Mouse (Mus musculus) embryo, embryonic 9.5 days (tissue): ENCODE results near the gene Dxo.
A peak's percentile ranks its signal among the peaks of the same experiment; 100 is the strongest.
"Not testable (repeated sequence)": the region's sequence is repeated elsewhere in the genome, so short reads cannot be mapped to it uniquely, and the experiment has no call there.

Experiments
- DNase-seq: peaks from one replicate; pipeline ENCODE4 v3.0.0-alpha.2; 2017; ENCODE audit errors: extremely low spot score

The Dxo gene

DNA sequence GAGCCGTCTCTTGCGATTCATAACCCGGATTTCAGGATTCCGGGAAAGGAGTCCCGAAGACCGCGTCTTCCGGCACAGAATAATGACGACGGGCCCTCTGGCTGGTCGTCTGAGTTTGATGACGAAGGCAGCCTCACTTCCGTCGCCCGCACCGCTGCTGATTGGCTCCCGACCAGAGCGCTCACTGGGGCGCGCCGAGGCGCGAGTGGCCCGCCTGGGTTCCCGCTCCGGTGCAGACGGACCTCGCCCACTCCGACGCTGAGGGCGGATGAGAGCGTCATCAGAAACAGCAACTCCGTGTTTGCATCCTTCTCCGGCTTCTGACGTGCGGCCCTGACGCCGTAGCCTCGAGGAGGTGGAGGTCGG is at the start of gene Dxo, which contains the start of gene Stk19:
TSS of gene Dxo (plus strand) at position 164 of the 366 bp plus-strand sequence.
TSS of gene Stk19 (minus strand) at position 90 of the 366 bp plus-strand sequence.
- peak; percentile 98 for DNase-seq

DNA sequence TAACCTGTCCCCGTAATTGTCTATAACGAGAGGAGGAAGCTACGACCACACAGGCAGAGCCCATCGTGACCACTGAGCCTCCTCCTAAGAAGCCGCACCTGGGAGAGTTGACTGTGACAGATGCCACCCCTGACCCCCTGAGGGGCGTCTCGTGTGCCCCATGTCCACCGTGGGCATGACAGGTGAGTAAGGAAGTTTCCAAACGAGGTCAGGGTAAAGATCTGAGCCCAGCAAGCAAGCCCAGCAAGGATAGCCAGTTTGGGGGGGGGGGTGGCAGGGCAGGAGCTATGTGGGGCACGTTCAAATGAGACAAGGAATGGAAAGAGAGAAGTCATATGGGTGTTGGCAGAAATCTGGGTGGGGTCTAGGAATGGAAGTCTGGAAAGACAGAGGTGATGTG is 41.8 kb upstream of the Dxo start:
- no peak for DNase-seq

DNA sequence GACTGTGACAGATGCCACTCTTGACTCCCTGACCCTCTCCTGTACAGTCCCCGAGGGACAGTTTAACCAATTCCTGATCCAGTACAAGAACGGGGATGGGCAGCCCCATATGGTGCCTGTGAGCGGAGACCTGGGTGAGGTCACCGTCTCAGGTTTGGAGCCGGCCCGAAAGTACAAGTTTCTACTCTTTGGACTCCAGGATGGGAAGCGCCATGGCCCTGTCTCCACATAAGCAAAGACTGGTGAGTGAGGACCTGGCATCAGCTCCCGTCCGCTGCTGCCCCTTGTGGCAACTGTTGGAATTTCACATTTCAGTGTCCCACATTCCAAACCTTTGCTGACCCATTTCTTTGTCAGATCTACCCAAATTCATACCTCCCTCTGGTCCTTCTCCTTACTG is 41.2 kb upstream of the Dxo start:
- peak; percentile 15 for DNase-seq

DNA sequence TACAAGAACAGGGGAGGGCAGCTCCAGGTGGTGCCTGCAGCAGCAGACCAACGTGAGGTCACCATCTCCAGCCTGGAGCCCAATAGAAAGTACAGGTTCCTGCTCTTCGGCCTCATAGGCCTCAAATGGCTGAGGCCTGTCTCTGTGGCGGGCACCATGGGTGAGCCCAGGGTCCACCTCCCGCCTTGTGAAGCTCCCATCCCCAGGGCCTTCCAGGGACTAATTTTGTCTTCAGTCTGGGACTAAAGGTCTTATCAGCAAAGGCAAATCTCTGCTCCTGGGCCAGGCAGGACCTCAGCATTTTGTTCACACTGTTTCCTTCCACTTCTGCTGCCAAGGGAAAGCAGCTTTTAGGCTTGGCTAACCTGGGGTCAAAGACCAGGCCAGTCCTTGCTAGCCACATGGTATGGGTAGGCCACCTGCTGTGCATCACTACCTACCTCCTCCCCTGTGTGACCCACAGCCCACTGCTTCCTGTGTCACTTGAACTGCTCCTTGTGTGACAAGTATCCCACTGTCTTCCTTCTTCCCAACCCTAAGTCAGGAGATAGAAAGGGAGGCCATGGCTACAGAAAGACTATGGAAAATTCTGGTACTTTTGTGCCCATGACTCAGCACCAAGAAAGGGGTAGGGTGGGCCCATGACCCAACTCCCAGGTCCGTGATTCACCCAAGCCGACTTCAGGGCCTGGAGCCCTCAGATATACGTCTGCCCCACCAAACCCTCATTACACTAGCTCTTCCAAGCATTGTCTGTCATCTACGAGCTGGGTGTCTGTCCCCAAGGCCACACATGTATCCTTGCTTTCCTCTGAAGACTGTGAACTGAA is 40.3 kb upstream of the Dxo start:
- no peak for DNase-seq

DNA sequence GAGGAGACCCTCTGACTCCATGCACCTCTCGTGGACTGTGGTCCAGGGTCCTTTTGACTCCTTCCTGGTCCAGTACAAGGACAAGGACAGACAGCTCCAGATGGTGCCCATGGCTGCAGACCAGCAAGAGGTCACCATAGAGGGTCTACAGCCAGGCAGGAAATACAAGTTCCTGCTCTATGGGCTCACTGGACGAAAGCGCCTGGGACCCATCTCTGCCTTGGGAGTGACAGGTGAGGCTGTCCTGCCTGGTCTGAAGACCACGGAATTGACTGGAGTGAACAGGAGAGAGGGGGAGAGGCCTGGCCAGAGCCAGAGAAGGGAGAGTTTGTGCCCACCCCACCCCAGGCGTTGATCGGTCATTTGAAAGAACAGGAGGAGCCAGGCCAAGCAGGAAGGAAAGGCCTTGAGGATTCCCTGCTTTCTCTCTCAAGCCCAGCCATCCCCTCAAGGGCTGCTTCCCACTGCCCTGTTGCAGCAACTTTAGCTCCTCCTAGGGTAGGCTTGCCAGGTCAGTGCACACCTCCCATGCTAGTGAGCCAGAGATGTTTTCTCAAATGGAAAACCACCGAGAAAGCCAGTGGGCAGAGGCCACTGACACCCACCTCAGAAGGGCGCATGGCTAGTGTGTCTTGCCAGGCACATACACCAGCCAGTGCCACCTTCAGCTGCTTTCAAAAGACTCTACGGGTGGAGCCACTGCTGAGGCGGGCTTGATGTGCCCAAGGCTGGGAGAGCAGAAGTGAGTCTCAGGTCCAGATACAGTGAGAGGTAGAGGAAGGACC is 39.4 kb upstream of the Dxo start:
- not testable (repeated sequence) for DNase-seq

DNA sequence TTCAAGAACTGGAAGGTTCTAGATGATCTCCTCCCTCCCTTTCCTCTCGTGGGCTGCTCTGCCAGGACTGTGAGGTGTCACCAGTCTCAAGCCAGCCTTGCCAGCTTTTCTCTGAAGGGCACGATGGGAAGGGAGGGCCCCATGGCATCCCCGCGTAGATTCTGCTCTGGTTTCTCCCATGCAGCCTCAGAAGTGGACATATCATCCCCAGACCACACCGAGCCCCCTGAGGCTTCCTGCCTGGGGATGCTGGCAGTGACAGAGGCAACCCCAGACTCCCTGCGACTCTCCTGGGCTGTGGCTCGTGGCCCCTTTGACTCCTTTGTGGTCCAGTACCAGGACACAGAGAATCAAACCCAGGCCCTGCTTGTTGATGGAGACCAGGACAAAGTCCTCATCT is 38.7 kb upstream of the Dxo start:
- not testable (repeated sequence) for DNase-seq

DNA sequence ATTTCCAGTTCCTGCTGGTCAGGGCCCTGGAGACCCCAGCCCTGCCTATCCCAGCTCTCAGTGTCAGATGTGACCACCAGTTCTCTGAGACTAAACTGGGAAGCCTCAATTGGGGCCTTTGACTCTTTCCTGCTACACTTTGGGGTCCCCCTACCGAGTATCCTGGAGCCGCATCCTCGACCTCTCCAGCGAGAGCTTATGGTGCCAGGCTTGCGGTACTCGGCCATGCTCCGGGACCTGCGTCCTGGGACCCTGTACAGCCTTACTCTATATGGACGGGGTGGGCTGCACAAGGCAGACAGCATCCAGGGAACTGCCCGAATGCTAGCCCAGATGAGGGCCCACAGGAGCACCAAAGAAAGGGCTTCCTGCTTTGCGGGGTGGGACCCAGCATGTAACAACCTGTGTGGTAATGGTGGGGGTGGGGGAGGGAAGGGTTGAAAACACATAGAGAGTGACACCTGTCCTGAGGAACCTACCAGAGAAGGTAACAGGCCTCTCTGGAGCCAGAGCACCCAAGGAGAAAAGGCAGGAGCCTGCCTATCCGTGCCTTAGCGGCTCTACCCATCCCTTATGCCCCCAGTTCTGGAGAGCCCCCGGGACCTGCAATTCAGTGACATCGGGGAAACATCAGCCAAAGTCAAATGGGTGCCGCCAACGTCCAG is 37.8 kb upstream of the Dxo start:
- no peak for DNase-seq

DNA sequence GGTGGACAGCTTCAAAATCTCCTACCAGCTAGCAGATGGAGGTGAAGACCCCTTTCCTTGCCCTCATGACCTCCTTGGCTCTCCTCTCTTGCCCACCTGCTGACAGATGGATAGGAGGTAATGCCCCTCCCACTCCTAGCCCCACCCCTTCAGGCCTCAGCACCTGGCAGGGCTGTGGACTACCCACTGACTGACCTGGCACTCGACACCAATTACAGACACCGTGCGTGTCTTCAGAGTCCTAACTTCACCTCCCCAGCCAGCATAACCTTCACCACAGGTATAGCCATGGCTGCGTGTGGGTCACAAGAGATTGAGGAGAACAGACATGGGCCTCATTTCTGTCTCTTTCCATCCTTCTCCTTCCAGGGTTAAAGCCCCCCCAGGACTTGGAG is 37.3 kb upstream of the Dxo start:
- no peak for DNase-seq

DNA sequence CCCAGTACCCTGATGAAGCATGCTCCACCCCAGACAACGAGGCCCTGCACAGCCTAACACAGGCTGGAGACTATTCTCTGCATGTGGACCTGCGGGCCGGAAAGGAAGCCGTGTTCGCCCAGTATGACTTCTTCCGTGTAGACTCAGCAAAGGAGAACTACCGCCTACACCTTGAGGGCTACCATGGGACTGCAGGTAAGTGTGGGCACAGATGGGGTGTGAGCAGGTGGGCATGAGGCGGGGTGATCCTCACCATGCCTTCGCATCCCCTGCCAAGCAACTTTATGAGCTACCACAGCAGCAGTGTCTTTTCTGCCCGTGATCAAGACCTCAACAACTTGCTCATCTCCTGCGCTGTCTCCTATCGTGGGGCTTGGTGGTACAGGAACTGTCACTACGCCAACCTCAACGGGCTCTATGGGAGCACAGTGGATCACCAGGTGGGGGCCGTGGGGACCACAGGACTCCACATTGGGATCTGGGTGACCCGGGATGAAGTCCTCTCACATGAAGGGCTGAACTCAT is 36.0 kb upstream of the Dxo start:
- DNase-seq = not testable (repeated sequence)

DNA sequence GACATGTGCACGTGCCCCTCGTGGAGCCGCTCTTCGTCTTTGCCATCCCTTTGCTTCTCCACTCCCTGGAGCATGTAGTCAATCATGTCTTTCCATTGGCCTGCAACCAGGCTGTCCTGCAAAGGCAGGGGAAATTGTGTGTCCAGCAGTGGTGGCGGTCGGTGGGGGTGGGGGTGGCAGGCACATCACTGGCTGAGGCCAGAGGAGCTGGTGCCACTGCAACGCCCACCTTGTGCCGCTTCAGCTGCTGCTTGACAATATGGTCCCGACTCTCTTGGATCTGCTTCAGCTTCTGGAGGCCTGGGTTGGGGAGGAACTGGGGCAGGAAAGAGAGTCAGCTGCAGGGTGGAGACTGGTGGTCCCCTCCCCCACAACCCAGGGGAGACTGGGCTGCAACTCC is 34.1 kb upstream of the Dxo start:
- DNase-seq = not testable (repeated sequence)

DNA sequence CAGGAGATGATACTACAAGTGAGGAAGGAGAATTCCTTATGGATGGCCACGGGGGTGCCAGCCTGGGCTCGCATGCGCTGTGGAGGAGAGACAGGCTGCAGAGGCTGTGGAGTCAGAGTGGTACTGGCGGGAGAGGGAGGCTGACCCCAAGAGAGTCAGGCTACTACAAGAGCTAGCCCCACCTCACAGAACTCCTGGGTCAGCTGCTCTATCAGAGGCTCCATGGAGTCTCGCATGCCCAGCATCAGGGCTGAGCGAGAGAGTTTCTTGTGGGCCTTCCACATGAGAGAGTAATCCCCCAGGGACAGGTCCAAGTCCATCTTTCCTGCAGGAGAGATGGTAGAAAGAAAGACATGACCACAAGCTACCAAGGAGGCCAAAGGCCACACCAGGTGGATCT is 33.5 kb upstream of the Dxo start:
- not testable (repeated sequence) for DNase-seq

DNA sequence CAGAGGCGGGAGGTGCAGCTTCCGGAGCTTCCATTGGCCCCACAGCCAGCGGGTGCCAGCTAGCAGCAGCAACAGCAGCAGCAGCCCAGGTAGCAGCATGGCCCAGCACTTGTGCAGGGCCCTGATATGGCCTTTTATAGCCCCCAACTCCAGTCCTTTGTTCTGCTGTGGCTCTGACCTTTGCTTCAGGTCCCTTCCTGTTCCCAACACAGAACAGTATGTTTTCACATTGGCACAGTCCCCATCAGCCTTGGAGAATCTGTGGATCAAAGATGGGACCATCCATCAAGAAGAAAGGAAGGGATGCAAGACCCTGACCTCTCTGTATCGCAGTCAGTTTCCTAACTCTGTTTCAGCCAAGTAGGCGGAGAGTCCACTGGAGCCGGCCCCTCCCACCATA is 32.5 kb upstream of the Dxo start, which contains the start of gene Cyp21a1:
TSS of gene Cyp21a1 (minus strand) at position 261 of the 400 bp plus-strand sequence.
- DNase-seq = not testable (repeated sequence)

DNA sequence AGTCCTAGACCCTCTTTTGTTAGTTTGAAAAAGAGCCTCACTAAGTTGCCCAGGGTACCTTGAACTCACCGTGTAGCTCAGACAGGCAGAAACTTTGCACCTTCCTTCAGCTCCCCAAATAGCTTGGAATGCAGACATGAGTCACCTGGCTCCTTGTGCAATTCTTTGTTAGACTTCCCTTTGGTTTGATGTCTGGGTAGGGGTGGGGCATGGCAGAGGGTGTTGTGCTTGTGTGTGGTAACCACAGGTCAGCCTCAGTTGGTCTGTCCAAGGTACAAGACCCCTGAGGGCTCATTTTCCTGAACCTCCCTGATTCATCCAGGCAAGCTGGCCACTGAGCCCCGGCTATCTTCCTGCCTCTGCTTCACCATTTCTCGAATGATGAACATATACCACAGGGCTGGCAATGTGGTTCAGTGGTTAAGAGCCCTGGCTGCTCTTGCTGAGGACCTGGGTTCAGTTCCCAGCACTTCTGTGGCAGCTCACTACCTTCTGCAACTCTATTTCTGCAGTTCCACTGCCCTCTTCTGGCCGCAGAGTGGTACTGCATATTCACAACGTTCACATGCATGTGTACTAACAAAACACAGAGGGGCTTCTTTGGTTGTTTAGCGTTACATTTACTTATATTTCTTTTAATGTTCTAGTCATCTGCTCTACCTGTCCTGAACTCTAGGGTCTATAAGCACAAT is 31.8 kb upstream of the Dxo start:
- DNase-seq = no peak

DNA sequence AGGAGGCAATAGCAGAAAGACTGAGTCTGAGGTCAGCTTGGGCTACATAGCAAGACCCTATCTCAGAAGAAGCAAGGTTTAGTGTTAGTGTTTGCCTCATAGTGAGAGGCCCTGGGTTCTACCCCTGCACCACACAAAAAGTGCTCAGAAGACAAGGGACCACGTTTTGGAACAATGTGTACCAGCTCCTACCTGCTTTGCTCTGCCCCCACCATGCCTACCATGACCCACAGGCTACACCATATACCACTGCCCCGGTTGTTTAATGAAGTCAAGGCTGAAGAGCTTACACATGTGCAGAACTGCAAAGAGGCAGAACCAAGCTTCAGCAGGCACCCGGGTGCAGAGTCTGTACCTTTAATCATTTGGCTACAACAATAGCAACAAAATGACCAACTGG is 29.6 kb upstream of the Dxo start:
- DNase-seq = no peak

DNA sequence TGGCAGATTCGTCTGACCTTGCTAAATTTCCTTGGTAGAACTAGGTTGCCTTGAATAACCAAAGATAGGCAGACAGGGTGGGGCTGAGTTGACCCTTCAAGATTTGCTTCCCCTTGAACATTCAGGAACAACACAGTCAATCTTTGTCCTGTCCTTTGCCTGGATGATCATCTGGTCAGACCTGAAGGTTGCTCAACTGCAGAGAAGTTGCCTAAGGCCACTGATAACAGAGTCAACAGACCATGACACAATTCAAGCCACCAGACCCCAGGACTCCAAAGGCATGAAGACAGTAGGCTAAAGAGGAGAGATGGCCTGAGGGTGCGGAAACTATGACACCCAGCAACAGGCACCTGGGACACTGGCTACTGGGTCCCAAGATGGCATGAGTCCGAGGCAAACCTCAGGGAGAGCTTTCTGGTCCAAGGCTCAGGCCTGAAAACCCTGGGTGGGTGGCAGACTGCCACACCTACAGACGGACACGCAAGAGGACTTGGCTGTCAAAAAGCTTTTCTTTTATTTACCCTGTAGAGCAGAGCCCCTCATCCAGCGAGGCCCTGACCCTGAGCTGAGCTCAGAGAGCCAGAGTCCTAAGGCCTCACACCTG is 28.1 kb upstream of the Dxo start:
- DNase-seq = no peak

DNA sequence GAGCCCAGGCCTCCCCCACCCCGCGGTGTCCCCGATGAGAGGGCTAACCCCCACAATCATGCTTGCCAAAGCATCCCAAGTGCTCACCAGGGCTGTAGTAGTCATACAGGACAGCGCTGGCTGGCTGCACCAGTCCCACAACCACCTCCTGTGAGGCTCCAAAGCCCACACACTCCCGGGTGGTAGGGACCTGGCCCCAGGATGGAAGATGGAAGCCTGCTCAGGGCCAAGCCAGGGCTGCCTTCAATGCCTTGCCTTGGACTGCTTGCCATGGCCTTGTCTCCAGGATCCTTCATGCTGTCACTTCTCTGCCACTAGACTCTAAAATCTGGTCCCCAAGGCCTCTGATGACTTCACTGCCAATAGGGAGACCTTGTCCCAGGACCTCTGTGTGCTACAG is 26.4 kb upstream of the Dxo start:
- not testable (repeated sequence) for DNase-seq

DNA sequence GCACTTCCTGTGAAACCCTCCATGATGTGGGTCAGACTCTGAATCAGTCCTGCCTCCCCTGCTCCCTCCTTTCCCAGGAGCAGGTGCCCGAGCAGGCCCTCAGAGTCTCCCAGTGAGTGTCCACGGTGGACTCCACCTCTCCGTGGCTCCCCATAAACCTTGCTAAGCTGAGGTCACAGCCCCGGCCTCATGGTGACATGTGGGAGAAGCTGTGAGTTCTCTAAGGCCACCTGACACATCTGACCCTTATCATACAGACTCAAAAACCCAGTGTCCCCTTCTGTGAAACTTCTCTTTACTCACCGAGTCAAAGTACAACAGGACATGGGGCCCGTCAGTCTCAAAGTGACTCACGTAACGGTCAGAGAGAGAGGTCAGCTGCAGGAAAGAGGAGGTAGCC is 26.0 kb upstream of the Dxo start:
- not testable (repeated sequence) for DNase-seq

DNA sequence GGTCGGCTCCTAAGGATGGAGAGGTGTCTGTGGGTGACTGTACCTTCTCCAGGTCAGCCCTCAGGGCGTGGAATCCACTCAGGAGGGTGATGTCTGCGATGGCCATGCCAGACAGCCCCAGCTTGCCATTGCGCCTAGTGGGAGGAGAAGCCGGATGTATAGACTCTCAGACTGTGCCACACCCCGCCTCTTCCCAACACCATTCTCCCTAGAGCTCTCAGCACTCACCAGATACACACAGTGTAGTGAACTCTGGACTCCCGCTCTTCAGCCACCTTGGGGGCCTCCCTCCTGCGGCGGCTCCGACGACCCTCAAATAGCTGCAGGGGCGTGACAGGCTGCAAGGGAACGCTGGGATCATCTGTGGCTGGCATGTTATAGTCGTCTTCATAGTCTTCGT is 25.5 kb upstream of the Dxo start:
- DNase-seq = no peak

DNA sequence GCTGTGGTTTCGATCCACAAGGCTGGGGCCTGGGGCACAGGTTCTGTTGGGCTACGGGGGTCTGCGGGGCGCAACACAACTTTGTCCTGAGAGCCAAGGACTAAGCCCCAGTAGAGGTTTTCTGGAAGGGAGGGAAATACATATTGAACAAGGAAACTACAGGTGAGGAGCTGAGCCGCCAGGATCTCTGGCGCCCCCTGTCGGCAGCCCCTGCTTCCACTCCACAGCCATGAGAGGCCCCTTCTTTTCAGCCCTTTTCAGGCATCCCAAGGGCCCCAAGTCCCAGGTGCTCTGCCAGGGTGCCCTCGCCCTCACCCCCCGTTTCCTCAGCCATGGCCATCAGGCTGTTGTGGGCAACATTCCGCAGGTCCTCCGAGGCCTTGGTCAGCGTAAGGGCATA is 23.1 kb upstream of the Dxo start:
- not testable (repeated sequence) for DNase-seq

DNA sequence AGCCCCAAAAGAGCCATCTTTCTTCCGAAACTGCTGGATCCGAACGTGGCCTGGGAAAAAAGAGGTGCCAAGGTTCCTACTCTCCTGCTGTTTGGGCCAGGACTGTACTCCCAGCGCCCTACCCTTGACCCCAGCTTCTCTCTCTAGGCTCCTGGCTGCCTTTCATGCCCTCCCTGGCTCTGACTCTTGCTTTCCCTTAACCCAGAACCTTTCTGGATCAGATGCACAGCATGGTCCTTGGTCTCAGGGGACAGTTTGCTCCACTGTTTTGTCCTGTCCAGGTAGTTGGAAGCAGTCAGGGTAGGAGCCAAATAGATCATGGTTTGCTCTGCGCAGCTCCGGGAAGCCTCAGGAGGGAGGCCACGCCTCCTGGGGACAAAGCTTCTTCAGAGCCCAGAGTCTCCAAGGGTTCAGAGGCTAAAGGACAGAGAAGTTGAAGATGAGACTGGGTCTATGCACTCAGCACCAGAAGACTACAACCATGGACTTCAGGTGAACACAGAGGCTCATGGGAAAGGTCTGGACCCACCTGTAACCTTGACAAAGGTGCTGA is 21.9 kb upstream of the Dxo start:
- no peak for DNase-seq

DNA sequence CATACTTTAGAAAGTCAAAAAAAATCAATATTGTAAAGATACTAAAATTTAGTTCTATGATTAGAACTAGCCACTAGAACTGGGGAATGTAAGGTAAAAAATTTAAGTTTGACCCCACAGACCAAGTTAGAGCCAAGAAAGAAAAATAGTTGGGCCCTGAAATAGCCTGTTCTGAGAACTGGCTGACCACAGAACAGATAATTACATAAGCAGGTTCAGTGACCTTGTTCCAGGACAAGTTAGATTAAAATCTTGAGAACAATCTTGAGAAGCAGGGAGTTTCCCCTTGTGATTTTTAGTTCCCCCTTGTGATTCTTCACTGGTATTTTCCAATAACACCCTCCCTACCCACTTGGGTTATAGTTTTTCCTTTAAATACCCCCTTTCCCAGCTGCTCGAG is 6.0 kb upstream of the Dxo start:
- not testable (repeated sequence) for DNase-seq
